Mouse (Mus musculus) adrenal gland, adult 8-10 months (tissue): ENCODE results near the gene Sept10. TPM values are rescaled to one million over a fixed set of nuclear protein-coding genes. Genes with fewer than 3 reads are reported as not detected.

Experiments
- DNase-seq: peaks from one replicate; pipeline ENCODE4 v3.0.0; 2022
- total RNA-seq, 4 experiments: library from RNA; stranded (reverse); gene quantifications; 2 replicates each; pipeline ENCODE4 v1.2.4; 2022

The Sept10 gene
- total RNA-seq, 4 experiments from 2014 or later, result 39.3 to 54.2 (median 49.7) TPM

DNA sequence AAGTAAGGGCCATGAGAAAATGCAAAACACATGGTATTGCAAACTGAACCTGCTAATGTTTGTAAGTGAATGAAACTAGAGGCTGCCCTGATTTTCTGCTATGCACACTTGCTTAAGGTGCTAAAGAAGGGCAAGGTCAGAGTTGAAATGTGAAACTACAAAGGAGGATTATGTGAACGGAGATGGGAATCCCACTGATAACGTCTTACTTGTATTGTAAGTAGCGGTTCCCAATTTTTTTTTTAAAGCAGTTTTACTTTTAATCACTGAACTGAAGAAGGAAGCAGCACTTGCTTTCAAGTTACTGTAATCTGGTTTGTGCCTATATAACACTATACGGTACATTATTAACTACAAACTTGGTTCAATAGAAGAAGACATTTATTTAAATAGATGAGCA lies 2.2 kb upstream of the Sept10 start:
- DNase-seq, result no peak

GRCm38 (mm10) chr10:59223301-59223700 lies 1.7 kb upstream of the Sept10 start:
- no peak for DNase-seq

GRCm38 (mm10) chr10:59222271-59223101 lies 839 bp upstream of the Sept10 start:
- DNase-seq, result peak; percentile 45

DNA sequence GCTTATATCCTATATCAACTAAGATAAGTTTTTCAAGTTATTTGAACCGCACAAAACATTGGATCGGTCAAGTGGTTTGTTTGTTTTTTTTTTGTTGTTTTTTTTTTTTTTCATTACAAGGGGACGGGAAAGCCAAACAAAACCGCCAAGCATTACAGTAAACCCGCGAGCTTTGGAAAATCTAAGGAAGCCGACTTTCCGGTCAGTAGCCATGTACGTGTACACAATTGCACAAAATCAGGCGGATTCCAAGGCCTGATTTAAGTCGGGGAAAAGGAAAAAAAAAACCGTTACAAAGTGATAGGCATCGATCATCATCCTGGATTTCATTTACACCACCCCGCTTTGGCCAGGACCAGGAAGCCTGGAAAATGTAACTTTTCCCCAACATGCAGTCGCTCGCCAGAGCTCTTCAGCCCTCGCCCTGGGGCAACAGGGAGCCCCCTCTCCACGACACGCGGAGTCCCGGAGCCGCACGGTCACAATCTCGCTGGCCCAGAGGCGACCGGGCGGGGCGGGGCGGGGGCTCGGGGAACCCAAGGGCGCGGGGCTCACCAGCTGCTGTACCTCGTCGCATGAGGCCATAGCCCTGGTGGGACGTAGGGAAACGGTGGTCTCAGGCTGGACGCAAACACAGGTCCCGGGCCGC lies 699 bp downstream of the Sept10 start:
- DNase-seq, result no peak

GRCm38 (mm10) chr10:59200011-59200410 lies 21.6 kb downstream of the Sept10 start:
- DNase-seq, result no peak

DNA sequence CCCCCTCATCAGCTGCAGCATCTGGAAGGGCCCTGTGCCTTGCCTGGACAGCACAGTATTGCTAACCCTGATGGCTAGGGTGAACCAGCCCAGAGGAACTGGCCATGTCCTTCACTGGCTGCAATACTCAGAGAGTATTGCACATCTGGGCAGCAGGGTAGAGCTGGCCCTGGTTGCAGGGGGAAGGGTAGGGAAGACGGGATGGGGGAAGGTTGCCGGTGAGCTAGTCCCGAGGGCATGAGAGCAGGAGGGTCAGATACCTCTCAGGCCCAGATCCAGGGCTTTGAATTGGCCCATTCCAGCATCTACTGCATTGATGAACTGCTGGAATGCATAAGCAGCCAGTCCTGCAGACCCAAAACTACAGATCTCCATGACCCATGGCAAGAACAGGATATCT lies 24.9 kb downstream of the Sept10 start:
- no peak for DNase-seq

- no peak for DNase-seq
Observed at GRCm38 (mm10) chr10:59194891-59195290, 26.8 kb downstream of the Sept10 start.

DNA sequence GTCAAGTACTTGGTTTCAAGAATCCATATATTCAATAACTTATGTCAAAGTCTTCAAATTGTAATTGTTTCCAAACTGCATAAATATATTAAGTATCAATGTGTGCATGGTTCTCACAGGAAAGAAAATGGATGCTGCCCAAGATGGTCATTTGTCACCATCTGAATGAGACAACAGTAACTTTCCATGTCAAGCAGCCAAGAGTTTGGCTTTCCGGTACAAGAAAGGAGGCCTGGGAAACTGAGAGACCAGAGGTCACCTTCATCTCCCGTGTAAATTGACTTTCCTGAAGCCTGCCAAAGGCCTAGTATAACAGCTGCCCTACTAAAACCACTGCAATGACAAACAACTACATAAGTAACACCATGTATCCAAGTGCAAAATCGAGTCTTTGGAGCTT lies 39.3 kb downstream of the Sept10 start:
- DNase-seq, result no peak

GRCm38 (mm10) chr10:59179620-59180019 lies 42.0 kb downstream of the Sept10 start:
- DNase-seq, result no peak

DNA sequence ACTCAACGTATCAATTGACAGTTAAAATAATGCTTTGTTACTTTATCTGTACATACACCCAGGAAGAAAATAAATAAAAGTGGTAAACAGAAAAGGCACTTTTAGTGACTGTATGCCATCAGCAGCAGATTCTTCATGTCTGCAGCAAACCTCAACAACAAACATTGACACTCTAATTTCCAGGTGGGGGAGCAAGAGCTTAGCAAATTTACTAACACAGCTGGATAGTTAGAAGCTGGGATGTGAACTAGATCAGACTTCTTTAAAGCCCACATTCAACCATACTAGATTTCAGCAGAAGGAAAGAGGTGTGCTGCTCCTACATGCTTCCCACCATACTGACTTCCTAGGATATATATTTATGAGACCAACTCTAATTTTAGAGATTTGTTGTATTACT lies 49.1 kb downstream of the Sept10 start:
- no peak for DNase-seq

DNA sequence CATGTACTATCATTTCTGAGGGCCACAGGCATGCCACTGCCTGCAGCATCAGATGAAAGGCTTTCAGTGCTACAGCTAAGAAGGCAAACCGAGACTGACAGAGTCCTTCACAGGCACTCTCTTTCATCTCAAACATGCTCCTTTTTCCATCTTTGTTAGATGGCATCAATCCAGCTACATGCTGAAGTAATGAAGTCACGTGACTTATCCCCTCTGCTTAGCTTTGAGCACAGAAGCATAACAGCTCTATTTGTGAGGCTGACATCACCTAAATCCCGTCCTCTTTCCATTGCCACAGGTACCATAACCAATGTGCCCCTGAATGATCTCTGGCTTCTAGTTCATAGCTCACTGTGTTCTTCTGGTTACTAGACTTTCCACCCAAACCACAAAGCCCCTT lies 50.6 kb downstream of the Sept10 start:
- no peak for DNase-seq

DNA sequence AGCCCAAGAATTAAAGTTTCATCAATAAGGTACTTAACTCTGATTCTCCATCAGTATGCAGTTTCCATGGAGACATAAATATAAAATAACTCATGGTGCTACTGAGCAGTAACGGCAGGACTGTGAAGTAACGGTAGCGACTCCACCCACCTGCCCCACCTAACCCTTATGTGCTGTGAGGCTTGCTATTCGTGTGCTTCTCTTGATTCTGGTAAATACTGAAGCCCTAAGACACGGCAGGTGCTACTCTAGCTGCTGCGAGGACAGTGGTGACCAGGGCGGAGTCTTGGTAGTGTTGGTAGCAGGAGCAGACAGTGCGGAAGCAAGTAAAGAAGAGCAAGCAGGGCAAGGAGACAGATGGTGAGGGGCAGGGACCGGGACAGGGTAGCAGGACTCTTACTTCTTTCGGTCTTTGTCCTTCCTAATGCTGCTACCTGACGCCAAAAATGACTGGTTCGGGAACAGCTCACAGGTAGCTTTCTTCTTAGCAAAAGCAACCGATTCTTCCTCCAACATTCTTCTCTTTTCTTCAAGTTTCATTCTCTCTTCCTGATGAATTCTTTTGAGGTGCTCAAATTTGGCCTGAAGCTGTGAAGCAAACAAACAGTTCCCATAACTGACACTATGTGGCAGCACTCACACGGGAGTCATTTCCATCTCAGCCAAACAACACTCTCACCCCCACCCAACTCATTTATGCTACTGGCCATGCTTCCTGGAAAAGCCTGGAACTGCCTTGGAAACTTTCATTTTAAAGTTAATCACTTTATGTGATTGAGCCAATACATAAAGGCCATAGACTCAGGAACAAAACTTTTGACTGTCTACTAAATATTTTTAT lies 55.3 kb downstream of the Sept10 start:
- no peak for DNase-seq

DNA sequence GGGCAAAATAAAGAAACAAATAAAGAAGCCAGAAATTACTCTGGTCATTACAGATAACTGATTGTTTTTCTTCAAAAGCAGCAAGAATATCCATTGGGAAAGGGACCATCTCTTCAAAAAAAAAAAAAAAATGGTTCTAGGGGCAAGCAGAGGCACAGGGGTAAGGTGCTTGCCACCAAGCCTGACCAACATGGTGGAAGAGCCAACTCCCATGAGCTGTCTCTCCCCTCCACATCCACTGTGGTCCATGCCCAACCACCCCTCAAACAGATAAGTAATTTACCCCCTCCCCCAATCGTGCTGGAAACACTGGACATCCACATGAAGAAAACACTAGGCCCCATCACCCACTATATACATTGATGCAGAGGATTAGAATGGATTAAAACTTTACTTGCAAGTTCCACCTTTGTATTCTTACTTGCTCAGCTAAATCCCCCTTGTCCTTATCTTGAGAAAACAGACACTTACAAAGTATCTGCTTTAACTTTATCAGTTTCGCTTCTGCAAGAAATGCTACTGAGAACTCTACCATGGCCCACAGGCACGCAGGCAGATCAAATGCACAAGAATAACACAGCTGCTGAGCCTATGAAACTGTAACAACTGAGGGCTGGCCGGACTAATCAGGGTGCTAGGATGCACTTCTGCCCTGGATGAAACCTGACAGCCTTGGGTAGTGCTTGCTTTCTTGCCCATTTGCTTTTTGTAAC lies 59.3 kb downstream of the Sept10 start:
- DNase-seq, result no peak

GRCm38 (mm10) chr10:59158627-59159026 lies 63.0 kb downstream of the Sept10 start:
- DNase-seq, result no peak

DNA sequence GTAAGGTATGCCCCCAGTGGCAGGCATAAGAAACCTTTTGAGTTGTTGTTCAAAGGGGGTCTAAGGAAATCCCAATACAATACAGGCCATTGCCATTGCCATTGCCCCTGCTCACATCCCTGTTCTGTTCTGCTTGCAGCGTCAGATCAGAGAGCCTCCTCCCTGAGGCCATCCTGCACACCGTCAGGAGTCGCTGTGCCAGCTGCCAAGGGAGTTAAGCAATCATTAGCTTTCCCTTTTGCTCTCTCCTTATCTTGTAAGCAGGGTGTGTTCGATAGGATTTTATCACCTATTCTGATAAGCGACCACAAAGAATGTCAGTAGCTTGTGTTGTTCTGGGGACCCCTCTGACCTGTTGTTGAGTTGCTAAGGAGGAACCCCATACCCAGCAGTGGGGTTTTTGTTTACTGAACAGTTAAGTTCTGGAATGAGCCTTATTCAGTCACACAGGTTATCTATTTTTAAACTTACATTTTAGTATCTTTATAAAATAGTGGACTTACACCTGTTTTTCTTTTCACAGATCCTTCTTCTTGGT lies 69.0 kb downstream of the Sept10 start:
- no peak for DNase-seq

DNA sequence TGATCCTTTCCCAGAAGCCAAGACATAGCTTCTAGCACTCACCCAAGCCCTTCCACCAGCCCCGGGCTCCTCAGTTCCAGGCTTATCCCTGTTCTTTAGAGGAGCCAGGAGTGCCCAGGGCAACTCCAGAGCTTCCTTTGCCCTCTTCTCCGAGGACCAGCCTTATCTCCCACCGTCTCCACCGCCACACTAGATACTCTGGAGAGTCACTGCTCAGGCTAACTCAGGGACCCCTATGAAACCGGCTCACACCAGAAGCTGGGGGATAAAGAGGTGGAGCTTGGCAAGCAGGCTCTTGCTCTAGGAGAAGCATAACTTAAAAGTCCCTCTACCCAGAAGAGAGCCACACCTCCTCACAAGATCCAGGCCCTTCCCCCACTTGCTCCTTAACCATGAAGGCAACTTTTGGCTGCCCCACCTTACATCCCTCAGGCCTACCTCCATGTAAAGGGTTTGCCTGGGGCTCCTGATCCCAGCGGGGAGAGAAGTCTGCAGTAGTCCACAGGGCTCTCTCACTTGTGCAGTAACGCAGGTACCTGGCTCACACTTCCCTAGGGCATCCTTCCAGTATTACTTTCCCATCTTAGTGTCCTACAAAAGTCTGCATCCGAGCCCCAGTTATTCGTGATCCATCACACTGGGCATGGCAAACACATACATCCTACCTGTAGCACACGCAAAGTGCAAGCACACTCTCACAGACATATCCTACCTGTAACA lies 70.5 kb downstream of the Sept10 start:
- DNase-seq, result no peak

GRCm38 (mm10) chr10:59149956-59150383 lies 71.7 kb downstream of the Sept10 start:
- DNase-seq, result peak; percentile 10

DNA sequence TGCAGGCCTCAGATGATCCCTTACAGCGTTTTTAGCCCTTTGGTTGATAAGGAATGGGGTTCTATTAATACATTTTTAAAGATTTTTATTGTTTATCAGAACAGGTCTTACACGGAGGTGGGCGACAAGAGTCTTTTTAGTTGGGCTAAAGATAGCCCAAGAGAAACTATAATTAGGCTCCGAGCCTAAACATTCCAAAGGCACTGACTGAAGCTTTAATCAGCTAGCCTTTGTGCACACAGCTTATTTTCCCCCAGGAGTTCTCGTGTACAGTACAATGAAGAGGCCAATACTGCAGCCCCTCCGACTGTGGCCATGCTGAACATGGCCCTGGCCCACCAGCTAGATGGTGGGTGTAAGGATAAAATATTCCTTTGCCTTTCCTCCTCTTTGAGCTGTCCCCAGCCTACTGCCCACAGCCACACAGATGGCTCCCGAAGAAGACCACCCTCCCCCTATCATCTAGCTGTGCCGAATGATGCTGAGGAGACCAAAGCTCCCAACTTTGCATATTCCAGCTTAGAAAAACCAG lies 88.1 kb downstream of the Sept10 start:
- DNase-seq, result no peak

DNA sequence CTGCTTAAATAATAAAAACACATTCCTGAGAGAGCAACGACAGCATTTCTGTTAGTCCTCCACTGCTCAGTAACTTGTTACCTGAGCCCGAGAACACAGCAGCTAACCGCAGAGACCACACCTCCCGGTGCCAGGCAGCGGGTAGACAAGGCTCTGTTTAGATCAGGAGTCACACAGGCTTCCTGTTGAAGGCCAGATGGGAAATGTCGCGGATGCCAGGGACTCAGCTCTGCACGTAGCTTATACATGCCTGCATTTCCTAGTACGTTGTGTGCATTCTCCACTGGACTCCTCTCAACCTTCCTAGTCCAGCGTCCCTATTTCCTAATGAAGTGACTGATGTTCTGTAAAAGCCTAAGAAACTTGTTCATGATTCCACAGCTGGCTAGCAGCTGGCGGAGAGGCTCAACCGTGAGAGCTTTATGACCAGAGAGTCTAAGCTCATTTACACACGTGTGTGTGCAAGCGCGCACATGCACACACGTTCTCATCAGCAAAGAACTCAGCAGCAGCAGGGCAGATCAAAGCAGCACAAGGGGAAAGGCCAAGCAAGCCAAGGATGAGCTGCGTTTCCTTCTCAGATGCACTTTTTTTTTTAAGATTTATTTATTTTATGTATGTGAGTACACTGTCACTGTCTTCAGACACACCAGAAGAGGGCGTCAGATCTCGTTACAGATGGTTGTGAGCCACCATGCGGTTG lies 89.6 kb downstream of the Sept10 start:
- no peak for DNase-seq

DNA sequence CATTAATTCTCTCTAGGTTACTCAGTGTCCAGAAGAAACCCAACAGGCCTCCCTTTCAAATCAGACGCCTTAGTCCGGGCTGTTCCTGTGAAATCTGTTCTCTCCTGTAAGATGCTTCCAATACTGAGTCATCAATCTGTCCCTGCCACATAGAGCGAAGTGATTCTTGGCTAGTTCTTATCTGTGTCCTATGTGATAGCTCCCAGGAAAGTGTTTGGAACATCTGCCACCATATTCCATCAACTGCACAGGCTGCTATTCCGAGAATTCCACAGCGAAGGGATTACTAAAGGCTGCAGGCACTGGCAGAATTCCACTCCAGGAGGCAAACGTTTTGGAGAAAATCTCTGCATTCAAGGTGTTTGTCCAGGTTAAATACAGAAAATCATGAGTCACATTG lies 94.0 kb downstream of the Sept10 start:
- DNase-seq, result no peak

DNA sequence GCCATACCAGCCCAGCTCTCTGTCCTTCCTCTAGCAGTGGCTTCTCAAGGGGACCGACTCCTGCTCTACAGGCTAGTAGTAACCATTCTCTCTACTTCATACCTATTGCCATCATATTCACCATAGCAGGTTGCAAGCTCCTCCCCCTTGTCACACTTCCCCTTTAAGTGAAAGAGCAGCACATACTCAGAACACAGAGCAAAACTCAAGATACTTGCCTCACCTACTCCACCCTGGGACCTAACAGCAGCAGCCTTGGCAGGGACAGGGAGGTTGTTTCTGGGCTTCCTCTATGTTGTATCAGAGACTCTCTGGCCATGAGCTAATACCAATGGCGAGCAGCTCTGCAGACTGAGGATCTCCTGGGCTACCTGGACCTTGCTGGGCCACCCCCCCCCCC lies 96.2 kb downstream of the Sept10 start:
- DNase-seq, result no peak
